Mouse (Mus musculus) activated CD4-positive, CD25-positive, alpha-beta regulatory T cell (primary cell): ENCODE results near the gene Rgs19. TPM values are rescaled to one million over a fixed set of nuclear protein-coding genes. Genes with fewer than 3 reads are reported as not detected.

Source experiments
- polyA plus RNA-seq, 2 experiments: library from polyadenylated mRNA; unstranded; fragments of 100-300 nt; shearing (Covaris generic); gene quantifications; one replicate each; pipeline ENCODE4 v1.2.1; 2017

Rgs19 gene
- polyA plus RNA-seq, result 100 to 1,000 TPM; 219 to 223 TPM

GRCm38 (mm10) chr2:181693339-181694280 lies at the start of gene Rgs19:
Gene Rgs19 (minus strand): TSS chr2:181693977.

GRCm38 (mm10) chr2:181714903-181715326 lies 21.1 kb upstream of the Rgs19 start, which contains the start of gene Oprl1:
Gene Oprl1 (plus strand): TSS chr2:181715016.

GRCm38 (mm10) chr2:181698241-181698640 lies 4.5 kb upstream of the Rgs19 start, which contains the start of gene Lkaaear1:
Gene Lkaaear1 (minus strand): TSS chr2:181698442.

GRCm38 (mm10) chr2:181679951-181680715 lies 13.6 kb downstream of the Rgs19 start, which contains the start of gene Tcea2:
Gene Tcea2 (plus strand): TSS chr2:181680310.

GRCm38 (mm10) chr2:181671326-181671725 lies 22.5 kb downstream of the Rgs19 start, which contains the start of gene Sox18:
Gene Sox18 (minus strand): TSS chr2:181671640.

GRCm38 (mm10) chr2:181656734-181657133 lies 37.0 kb downstream of the Rgs19 start, which contains the start of gene Gm29797:
Gene Gm29797 (plus strand): TSS chr2:181657034.

Other genes starting within 250 kb of the Rgs19 start
- 1 to 10 TPM in 1 of 2 experiments, under 1 TPM in 1; 0.96 to 2.5 TPM for gene Zbtb46, start 234.6 kb downstream of the Rgs19 start, polyA plus RNA-seq
- not detected for gene Abhd16b, start 200.8 kb downstream of the Rgs19 start, polyA plus RNA-seq
- gene Tpd52l2, start 196.8 kb downstream of the Rgs19 start, polyA plus RNA-seq, result 10 to 100 TPM; 79.5 to 90.4 TPM
- 10 to 100 TPM; 76.2 to 92.8 TPM for gene Dnajc5, start 173.5 kb downstream of the Rgs19 start, polyA plus RNA-seq
- 100 to 1,000 TPM; 152 to 161 TPM for gene Uckl1, start 109.1 kb downstream of the Rgs19 start, polyA plus RNA-seq
- 10 to 100 TPM; 65.7 to 76.5 TPM for gene Prpf6, start 102.1 kb downstream of the Rgs19 start, polyA plus RNA-seq
- gene Zfp512b, start 101.2 kb downstream of the Rgs19 start, polyA plus RNA-seq, result 10 to 100 TPM; 23.0 to 42.6 TPM
- gene Samd10, start 94.8 kb downstream of the Rgs19 start, polyA plus RNA-seq, result 10 to 100 TPM; 34.7 to 35.0 TPM
- gene Gm29797, start 36.9 kb downstream of the Rgs19 start, polyA plus RNA-seq, result not detected
- under 1 TPM in 1 of 2 experiments, not detected in 1; 0.11 TPM for gene Sox18, start 22.3 kb downstream of the Rgs19 start, polyA plus RNA-seq
- gene Tcea2, start 13.7 kb downstream of the Rgs19 start, polyA plus RNA-seq, result 10 to 100 TPM; 14.5 to 20.1 TPM
- gene Lkaaear1, start 4.5 kb upstream of the Rgs19 start, polyA plus RNA-seq, result not detected
- under 1 TPM; 0.25 to 0.63 TPM for gene Oprl1, start 21.0 kb upstream of the Rgs19 start, polyA plus RNA-seq
- under 1 TPM in 1 of 2 experiments, not detected in 1; 0.20 TPM for gene Myt1, start 69.4 kb upstream of the Rgs19 start, polyA plus RNA-seq
- 10 to 100 TPM; 54.4 to 60.6 TPM for gene Pcmtd2, start 143.9 kb upstream of the Rgs19 start, polyA plus RNA-seq
- 10 to 100 TPM; 32.1 to 38.5 TPM for gene Polr3k, start 170.4 kb upstream of the Rgs19 start, polyA plus RNA-seq